Mouse (Mus musculus): ENCODE measurements around the gene Mrpl19.
A peak's percentile ranks its signal among the peaks of the same experiment; 100 is the strongest.

Gene Mrpl19

DNA sequence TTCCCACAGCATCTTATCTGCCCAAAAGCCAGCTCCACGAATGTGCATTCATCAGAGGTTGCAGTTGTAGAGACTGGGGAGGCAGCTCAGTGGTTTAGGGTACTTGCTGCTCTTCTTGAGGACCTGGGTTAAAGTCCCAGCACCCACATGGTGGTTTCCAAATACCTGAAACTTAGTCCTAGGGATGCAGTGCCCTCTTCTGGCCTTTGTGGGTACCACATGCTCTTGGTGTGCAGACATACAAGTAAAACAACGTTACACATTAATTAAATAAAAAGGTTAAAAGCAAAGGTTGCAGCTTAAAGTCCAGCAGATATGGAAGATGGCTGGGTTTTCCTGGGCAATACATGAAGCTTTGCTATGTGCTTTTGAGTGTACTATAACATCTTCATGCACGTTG lies 32.5 kb downstream of the Mrpl19 start:
- DNase-seq (ENCODE audit: low read depth, low spot score), result no peak

GRCm38 (mm10) chr6:81929402-81929801 lies 36.4 kb downstream of the Mrpl19 start:
- DNase-seq (ENCODE audit: low read depth, low spot score), result no peak

DNA sequence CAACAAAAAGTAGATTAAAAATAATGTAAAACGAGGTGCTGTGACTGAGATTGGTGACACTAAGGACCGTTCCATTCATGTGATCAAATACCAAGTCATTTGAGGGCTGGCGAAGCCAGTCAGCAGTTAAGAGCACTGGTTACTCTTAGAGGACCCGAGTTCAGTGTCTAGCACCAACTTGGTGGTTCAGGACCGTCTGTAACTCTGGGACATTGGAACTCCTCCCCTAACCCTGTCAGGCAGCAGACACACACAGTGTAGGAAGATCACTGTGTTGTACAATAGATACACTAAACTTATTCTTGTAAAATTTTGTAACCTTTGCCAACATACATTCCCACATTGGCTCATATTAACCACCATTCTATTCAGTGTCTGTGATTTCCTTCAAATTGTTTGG lies 41.5 kb downstream of the Mrpl19 start:
- no peak for DNase-seq (ENCODE audit: low read depth, low spot score)

GRCm38 (mm10) chr6:81923523-81924142 lies 42.1 kb downstream of the Mrpl19 start, which contains the start of gene Gcfc2:
Gene Gcfc2, plus strand, starts transcription at chr6:81923669.
- DNase-seq (ENCODE audit: low read depth, low spot score), result peak; percentile 96

GRCm38 (mm10) chr6:81912177-81912576 lies 53.6 kb downstream of the Mrpl19 start:
- DNase-seq (ENCODE audit: low read depth, low spot score), result no peak

DNA sequence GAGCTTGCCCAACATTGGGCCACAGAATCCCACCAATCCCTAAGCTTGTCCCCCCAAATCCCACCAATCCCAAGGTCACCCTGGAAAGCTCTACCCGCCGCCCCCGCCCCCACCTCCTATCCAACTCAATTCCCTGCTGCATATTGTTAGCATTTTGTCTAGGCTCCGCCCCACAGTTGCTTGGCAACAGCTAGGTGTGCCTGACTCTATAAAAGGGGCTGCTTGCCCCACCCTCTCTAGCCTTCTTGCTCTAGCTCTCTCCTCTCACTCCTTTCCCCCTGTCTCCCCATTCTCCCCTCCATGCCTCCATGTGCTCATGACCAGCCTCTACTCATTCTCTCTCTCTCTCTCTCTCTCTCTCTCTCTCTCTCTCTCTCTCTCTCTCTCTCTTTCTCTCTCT lies 54.0 kb downstream of the Mrpl19 start:
- no peak for DNase-seq (ENCODE audit: low read depth, low spot score)

- no peak for DNase-seq (ENCODE audit: low read depth, low spot score)
These were observed 54.5 kb downstream of the Mrpl19 start for GRCm38 (mm10) chr6:81911244-81911643.

- DNase-seq (ENCODE audit: low read depth, low spot score), result no peak
These were observed 55.4 kb downstream of the Mrpl19 start for GRCm38 (mm10) chr6:81910302-81910855.
